Mouse (Mus musculus) CH12.LX (cell line): ENCODE measurements at regions not wholly inside any gene's neighbourhood (a gene's known extent, or its start where the extent isn't known, plus 50 kb on each side); places are given as distances from the start of the nearest gene placed in this dataset.

Source experiments
- DNase-seq: peaks from one replicate; pipeline ENCODE4 v3.0.0-alpha.2; 2013; ENCODE audit errors: extremely low read depth
- H3K27ac ChIP-seq: 2 replicates; pipeline ENCODE4 v1.5.1; 2012; ENCODE audit warnings: low read depth, mild to moderate bottlenecking, control low read depth, moderate library complexity; ENCODE audit not compliant: insufficient read depth
- H3K27me3 ChIP-seq: replicated peaks from 2 replicates; pipeline ENCODE3; 2012; ENCODE audit warnings: inconsistent platforms
- H3K36me3 ChIP-seq, 2 experiments: replicated peaks in 1 of 2; 2 replicates each; pipeline versions ENCODE3 to v1.6.1; 2012; ENCODE audit warnings: inconsistent platforms in 1 of 2, low read length in 1 of 2, mild to moderate bottlenecking in 1 of 2, mixed read lengths in 1 of 2, moderate library complexity in 1 of 2; ENCODE audit not compliant: control insufficient read depth in 1 of 2, insufficient read depth in 1 of 2
- H3K4me1 ChIP-seq, 2 experiments: 2 replicates each; pipeline ENCODE4 v1.6.1; 2012; ENCODE audit warnings: inconsistent platforms in 1 of 2, moderate library complexity in 1 of 2; ENCODE audit not compliant: insufficient read depth in 2 of 2, control insufficient read depth in 1 of 2
- H3K4me2 ChIP-seq: 2 replicates; pipeline ENCODE4 v1.6.1; 2012; ENCODE audit warnings: low read depth, mild to moderate bottlenecking, control low read depth; ENCODE audit not compliant: poor library complexity, insufficient read depth, severe bottlenecking
- H3K4me3 ChIP-seq, 3 experiments: fragments of 150-350 bp in 1 of 3; sonication (generic) in 1 of 3; replicated peaks in 1 of 3; 2 replicates each; pipeline versions ENCODE3 to v1.5.1; 2011 to 2012; ENCODE audit warnings: low read depth in 2 of 3, low read length in 2 of 3, mild to moderate bottlenecking in 2 of 3, moderate library complexity in 2 of 3, control low read depth in 1 of 3, improper control_type of control experiment in 1 of 3, inconsistent platforms in 1 of 3, mixed read lengths in 1 of 3; ENCODE audit not compliant: poor library complexity in 1 of 3
- H3K79me2 ChIP-seq: replicated peaks from 2 replicates; pipeline ENCODE4 v1.6.1; 2012; ENCODE audit warnings: mild to moderate bottlenecking, moderate library complexity; ENCODE audit not compliant: control insufficient read depth, poor library complexity, insufficient read depth, severe bottlenecking; ENCODE audit errors: extremely low read depth
- H3K9ac ChIP-seq: 2 replicates; pipeline ENCODE4 v1.6.1; 2012; ENCODE audit warnings: low read depth, mild to moderate bottlenecking, control low read depth, moderate library complexity; ENCODE audit not compliant: insufficient read depth
- H3K9me3 ChIP-seq: replicated peaks from 2 replicates; pipeline ENCODE3; 2012; ENCODE audit warnings: low read length, inconsistent platforms, mixed read lengths
- BHLHE40 ChIP-seq: IDR thresholded peaks from 2 replicates; pipeline ENCODE4 v1.6.1; 2011; ENCODE audit warnings: mild to moderate bottlenecking, low read depth, low read length, improper control_type of control experiment
- CHD1 ChIP-seq: IDR thresholded peaks from 2 replicates; pipeline ENCODE4 v1.6.1; 2012; ENCODE audit warnings: low read depth, low read length, improper control_type of control experiment, inconsistent platforms
- ELF1 ChIP-seq: IDR thresholded peaks from 2 replicates; pipeline ENCODE4 v1.6.1; 2014; ENCODE audit warnings: low read depth, mild to moderate bottlenecking, inconsistent platforms, low read length, improper control_type of control experiment
- GABPA ChIP-seq: IDR thresholded peaks from 2 replicates; pipeline ENCODE4 v1.6.1; 2012; ENCODE audit warnings: low read depth, low read length, improper control_type of control experiment, inconsistent platforms; ENCODE audit not compliant: insufficient replicate concordance
- HCFC1 ChIP-seq: IDR thresholded peaks from 2 replicates; pipeline ENCODE4 v1.6.1; 2012; ENCODE audit warnings: low read depth, mild to moderate bottlenecking, inconsistent platforms, low read length, improper control_type of control experiment
- IRF4 ChIP-seq: IDR thresholded peaks from 2 replicates; pipeline ENCODE4 v1.6.1; 2014; ENCODE audit warnings: low read depth, mild to moderate bottlenecking, inconsistent platforms, low read length, improper control_type of control experiment
- KAT2A ChIP-seq: IDR thresholded peaks from 2 replicates; pipeline ENCODE4 v1.6.1; 2012; ENCODE audit warnings: low read length, improper control_type of control experiment, inconsistent platforms; ENCODE audit not compliant: insufficient replicate concordance
- MAFK ChIP-seq: IDR thresholded peaks from 2 replicates; pipeline ENCODE4 v1.6.1; 2011; ENCODE audit warnings: low read length, improper control_type of control experiment; ENCODE audit not compliant: insufficient replicate concordance
- MAZ ChIP-seq: IDR thresholded peaks from 2 replicates; pipeline ENCODE4 v1.6.1; 2012; ENCODE audit warnings: low read depth, mild to moderate bottlenecking, inconsistent platforms, low read length, improper control_type of control experiment, moderate library complexity
- MEF2A ChIP-seq: IDR thresholded peaks from 2 replicates; pipeline ENCODE4 v1.6.1; 2014; ENCODE audit warnings: low read depth, mild to moderate bottlenecking, inconsistent platforms, low read length, improper control_type of control experiment, borderline replicate concordance
- NRF1 ChIP-seq: IDR thresholded peaks from 2 replicates; pipeline ENCODE4 v1.6.1; 2014; ENCODE audit warnings: low read depth, mild to moderate bottlenecking, inconsistent platforms, low read length, improper control_type of control experiment, moderate library complexity
- RCOR1 ChIP-seq: conservative IDR thresholded peaks from 2 replicates; pipeline ENCODE4 v1.6.1; 2012; ENCODE audit warnings: low read depth, mild to moderate bottlenecking, inconsistent platforms, low read length, improper control_type of control experiment
- SIN3A ChIP-seq: IDR thresholded peaks from 2 replicates; pipeline ENCODE4 v1.6.1; 2012; ENCODE audit warnings: low read length, improper control_type of control experiment, inconsistent platforms
- SMC3 ChIP-seq: IDR thresholded peaks from 2 replicates; pipeline ENCODE4 v1.6.1; 2011; ENCODE audit warnings: low read depth, low read length, improper control_type of control experiment
- TBP ChIP-seq: conservative IDR thresholded peaks from 2 replicates; pipeline ENCODE4 v1.6.1; 2011; ENCODE audit warnings: low read depth, low read length, improper control_type of control experiment
- TCF12 ChIP-seq: IDR thresholded peaks from 2 replicates; pipeline ENCODE4 v1.6.1; 2014; ENCODE audit warnings: low read depth, mild to moderate bottlenecking, inconsistent platforms, low read length, improper control_type of control experiment
- USF1 ChIP-seq: IDR thresholded peaks from 2 replicates; pipeline ENCODE4 v1.6.1; 2014; ENCODE audit warnings: low read depth, mild to moderate bottlenecking, inconsistent platforms, low read length, improper control_type of control experiment
- ZC3H11A ChIP-seq: IDR thresholded peaks from 2 replicates; pipeline ENCODE4 v1.6.1; 2012; ENCODE audit warnings: low read depth, mild to moderate bottlenecking, inconsistent platforms, low read length, improper control_type of control experiment
- ZMIZ1 ChIP-seq: IDR thresholded peaks from 2 replicates; pipeline ENCODE4 v1.6.1; 2012; ENCODE audit warnings: low read depth, mild to moderate bottlenecking, inconsistent platforms, low read length, improper control_type of control experiment
- ZNF384 ChIP-seq: IDR thresholded peaks from 2 replicates; pipeline ENCODE4 v1.6.1; 2012; ENCODE audit warnings: low read depth, low read length, improper control_type of control experiment, inconsistent platforms
- dilution Hi-C: fragments of 300-500 bp; cut with MboI; formaldehyde crosslinking; loops from 2 replicates; pipeline ENCODE4 v1.14.3; 2020; ENCODE audit warnings: low sequenced_read_pairs; ENCODE audit not compliant: extremely low pct_unique_long_range_greater_than_20kb, extremely low pct_ligation_motif_present
- in situ Hi-C: fragments of 300-500 bp; cut with MboI; formaldehyde crosslinking; loops from 3 replicates; pipeline ENCODE4 v1.14.3; 2019; ENCODE audit warnings: low sequenced_read_pairs, low pct_ligation_motif_present, low pct_unique_long_range_greater_than_20kb, mixed read lengths

- dilution Hi-C loops (no loop called here), in situ Hi-C loops (no loop called here)
- Histone ChIP-seq H3K27ac (no peak overlapping the region), H3K4me3 (no peak overlapping the region), H3K4me2 (no peak overlapping the region), H3K4me1 (no peaks in the 10 kb centered on the region), H3K27me3 (peaks cover 60% of the 10 kb centered on the region), H3K79me2 (no peaks in the 10 kb centered on the region), H3K9me3 (peaks cover under 1% of the 10 kb centered on the region), H3K9ac (no peak overlapping the region), H3K36me3 (no peaks in the 10 kb centered on the region)
- DNase-seq: no peak
- TF ChIP-seq IRF4 (no peak), KAT2A (no peak), CHD1 (no peak), NRF1 (no peak), SMC3 (no peak), USF1 (no peak), BHLHE40 (no peak), TCF12 (no peak), TBP (no peak), MAZ (no peak), ZNF384 (no peak), RCOR1 (no peak), SIN3A (no peak)
Measured at GRCm38 (mm10) chr8:116372056-116372455, 132.7 kb upstream of the Dynlrb2 start.

- no peak overlapping the region for H3K4me3 ChIP-seq
- DNase-seq: no peak
- H3K4me1 ChIP-seq: peaks cover 0 to 6% of the 10 kb centered on the region in 2 experiments; a peak in 1 of 4 replicates
- H3K27ac ChIP-seq: no peak overlapping the region
- dilution Hi-C loops (no loop called here), in situ Hi-C loops (no loop called here)
- H3K9me3 ChIP-seq: peaks cover 3% of the 10 kb centered on the region
- H3K36me3 ChIP-seq: no peaks in the 10 kb centered on the region
- no peak overlapping the region for H3K9ac ChIP-seq
- no peaks in the 10 kb centered on the region for H3K79me2 ChIP-seq
- no peak overlapping the region for H3K4me2 ChIP-seq
- no peak for TF ChIP-seq ZMIZ1
- TF ChIP-seq SIN3A: no peak
- no peak for TF ChIP-seq ZC3H11A
- TF ChIP-seq MAFK: no peak
- TF ChIP-seq ELF1: no peak
- no peak for TF ChIP-seq GABPA
- no peak for TF ChIP-seq BHLHE40
- no peak for TF ChIP-seq IRF4
- TF ChIP-seq CHD1: no peak
- no peak for TF ChIP-seq ZNF384
- TF ChIP-seq HCFC1: no peak
- no peak for TF ChIP-seq MEF2A
- H3K27me3 ChIP-seq: peaks cover 63% of the 10 kb centered on the region
Measured at GRCm38 (mm10) chr8:116367491-116367890, 137.3 kb upstream of the Dynlrb2 start.
